Mouse (Mus musculus) inflammation-experienced regulatory T-cells (primary cell): Measurements from ENCODE around the gene Pelo. TPM values are rescaled to one million over a fixed set of nuclear protein-coding genes. Genes with fewer than 3 reads are reported as not detected.

ENCODE experiments used
- polyA plus RNA-seq, 2 experiments: library from polyadenylated mRNA; unstranded; fragments of 100-300 nt; shearing (Covaris generic); gene quantifications; one replicate each; pipeline ENCODE4 v1.2.1; 2017

Pelo gene
- 1 to 10 TPM; 5.9 to 6.2 TPM for polyA plus RNA-seq

GRCm38 (mm10) chr13:115090069-115090976 lies at the start of gene Pelo:
Gene Pelo, minus strand, starts transcription at chr13:115090186.

GRCm38 (mm10) chr13:115101355-115102191 lies 11.6 kb upstream of the Pelo start, which contains the start of the genes Gm49395 and Itga1:
Gene Gm49395, minus strand, starts transcription at chr13:115101921.
Gene Itga1, minus strand, starts transcription at chr13:115101964.

Other genes with a start within 250 kb of the Pelo start
- 1 to 10 TPM; 3.6 to 4.1 TPM for gene Itga2, start 158.1 kb downstream of the Pelo start, polyA plus RNA-seq
- 1 to 10 TPM in 1 of 2 experiments, under 1 TPM in 1; 0.40 to 3.6 TPM for gene Gm49395, start 11.7 kb upstream of the Pelo start, polyA plus RNA-seq
- 10 to 100 TPM in 1 of 2 experiments, 1 to 10 TPM in 1; 1.0 to 11.8 TPM for gene Itga1, start 11.8 kb upstream of the Pelo start, polyA plus RNA-seq